Mouse (Mus musculus) midbrain, embryonic 11.5 days (tissue): ENCODE measurements around the gene Tmprss4. TPM values are rescaled to one million over a fixed set of nuclear protein-coding genes. Genes with fewer than 3 reads are reported as not detected.

Source experiments
- ATAC-seq: fragments of 200-750 bp; cut with Nextera tagmentation; 2 replicates; pipeline ENCODE4 v1.8.0; 2017; ENCODE audit warnings: moderate TSS enrichment, moderate library complexity; ENCODE audit not compliant: low FRiP score
- DNase-seq: peaks from one replicate; pipeline ENCODE4 v3.0.0; 2015; ENCODE audit warnings: low spot score; ENCODE audit errors: missing footprints
- H3K27ac ChIP-seq: fragments of 300-500 bp; sonication (generic); 2 replicates; pipeline ENCODE4 v1.5.1; 2014; ENCODE audit warnings: low read depth, low read length
- H3K27me3 ChIP-seq: fragments of 300-500 bp; sonication (generic); 2 replicates; pipeline ENCODE4 v1.6.1; 2014; ENCODE audit warnings: mild to moderate bottlenecking, low read length, moderate library complexity, mixed read lengths; ENCODE audit not compliant: control insufficient read depth, insufficient read depth
- H3K36me3 ChIP-seq: fragments of 300-500 bp; sonication (generic); 2 replicates; pipeline ENCODE4 v1.6.1; 2014; ENCODE audit warnings: mild to moderate bottlenecking, low read length, moderate library complexity, mixed read lengths; ENCODE audit not compliant: control insufficient read depth, insufficient read depth
- H3K4me1 ChIP-seq: fragments of 300-500 bp; sonication (generic); 2 replicates; pipeline ENCODE4 v1.6.1; 2014; ENCODE audit warnings: low read length; ENCODE audit not compliant: control insufficient read depth, insufficient read depth
- H3K4me2 ChIP-seq: fragments of 300-500 bp; sonication (generic); 2 replicates; pipeline ENCODE4 v1.6.1; 2014; ENCODE audit warnings: mild to moderate bottlenecking, moderate library complexity
- H3K4me3 ChIP-seq: fragments of 300-500 bp; sonication (generic); 2 replicates; pipeline ENCODE4 v1.5.1; 2014; ENCODE audit warnings: low read depth, low read length
- H3K9ac ChIP-seq: fragments of 300-500 bp; sonication (generic); 2 replicates; pipeline ENCODE4 v1.6.1; 2014; ENCODE audit warnings: low read length
- H3K9me3 ChIP-seq: fragments of 300-500 bp; sonication (generic); 2 replicates; pipeline ENCODE4 v1.6.1; 2016; ENCODE audit warnings: low read length; ENCODE audit not compliant: control insufficient read depth
- WGBS: fragments of 180-500 bp; shearing (Covaris S2); extraction: QIAGEN DNeasy Blood & Tissue Kit; methylation state at CpG from one replicate; pipeline ENCODE4 v1.1.7; 2014; 5-methylcytosine and 5-hydroxymethylcytosine counted together
- polyA plus RNA-seq: library from polyadenylated mRNA; unstranded; fragments of >200 nt; fragmentation: Nextera tagmentation; extraction: Ambion mirVana; gene quantifications from 2 replicates; pipeline ENCODE4 v1.2.1, GENCODE M21; 2014

Gene Tmprss4
- polyA plus RNA-seq, 1 experiment from 2014 or later: not detected

DNA sequence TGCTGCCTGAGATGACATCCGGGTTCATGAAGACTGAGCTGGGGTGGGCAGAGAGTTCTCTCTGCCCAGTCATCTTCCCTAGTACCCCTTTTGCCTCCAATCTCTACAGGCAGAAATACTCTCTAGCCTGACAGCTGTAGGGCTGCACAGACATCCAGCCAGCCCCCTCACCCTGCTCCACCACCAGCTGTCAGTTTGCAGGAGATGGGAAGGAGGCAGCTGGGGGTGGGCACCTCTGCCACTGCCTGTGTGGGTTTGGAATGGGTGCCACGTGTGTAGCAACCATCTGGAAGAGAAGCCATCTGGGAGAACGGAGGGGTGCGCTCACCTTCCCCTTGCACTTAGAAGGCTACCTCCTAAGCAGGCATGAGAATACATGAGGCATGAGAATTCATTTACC is 18.6 kb downstream of the Tmprss4 start:
- Histone ChIP-seq H3K4me1 (no peaks in the 10 kb centered on the region), H3K27me3 (no peaks in the 10 kb centered on the region), H3K27ac (no peak overlapping the region), H3K36me3 (no peaks in the 10 kb centered on the region), H3K4me3 (no peak overlapping the region), H3K4me2 (no peak overlapping the region), H3K9ac (no peak overlapping the region), H3K9me3 (no peaks in the 10 kb centered on the region)
- DNase-seq (no peak), ATAC-seq (no peak)
- WGBS: 78% methylated on average over 4 of the region's 4 CpGs

DNA sequence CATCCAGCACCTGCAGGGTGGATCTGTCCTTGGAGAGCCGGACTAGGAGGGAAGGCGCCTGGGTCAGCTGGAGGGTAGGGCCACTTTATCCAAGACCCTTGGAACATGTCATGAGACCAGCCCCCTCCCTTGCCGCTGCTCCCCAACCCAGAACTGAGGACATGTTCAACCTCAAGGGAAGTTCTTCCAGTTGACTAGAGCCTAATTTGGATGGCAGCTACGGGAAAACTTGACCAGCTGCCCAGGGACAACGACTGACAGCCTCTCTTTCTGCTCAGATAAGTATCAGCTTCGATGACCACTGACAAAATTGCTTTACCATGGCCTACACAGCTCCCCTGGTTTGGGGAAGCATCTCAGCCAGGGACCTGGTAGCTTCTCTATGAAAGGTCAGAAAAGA is 20.6 kb downstream of the Tmprss4 start:
- 92% methylated on average over 6 of the region's 6 CpGs for WGBS
- DNase-seq: no peak
- H3K4me2 ChIP-seq: no peak overlapping the region

DNA sequence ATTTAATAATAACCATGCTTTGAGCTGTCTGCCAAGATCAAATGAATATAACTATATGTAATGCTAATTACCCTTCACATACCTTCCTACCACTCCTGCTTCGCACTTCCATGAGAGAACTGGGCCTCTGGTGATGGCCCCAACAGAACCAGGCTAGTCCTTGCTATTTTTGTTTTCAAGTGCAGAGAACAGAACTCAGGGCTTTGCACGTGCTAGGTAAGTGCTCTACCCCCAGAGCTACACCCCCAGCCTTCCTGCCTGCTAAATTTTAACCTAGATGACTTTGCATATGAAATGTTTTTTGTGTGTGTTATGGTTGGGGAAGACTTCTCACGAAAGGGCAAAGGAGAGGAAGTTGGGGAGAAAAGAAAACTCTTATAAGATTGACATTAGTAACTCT is 21.4 kb downstream of the Tmprss4 start:
- Histone ChIP-seq H3K4me3 (no peak overlapping the region), H3K4me2 (no peak overlapping the region), H3K4me1 (no peaks in the 10 kb centered on the region), H3K36me3 (no peaks in the 10 kb centered on the region), H3K27ac (no peak overlapping the region), H3K9ac (no peak overlapping the region), H3K27me3 (no peaks in the 10 kb centered on the region), H3K9me3 (no peaks in the 10 kb centered on the region)
- DNase-seq (no peak), ATAC-seq (no peak)
- WGBS: 67% methylated on average over 3 of the region's 3 CpGs

More for the DNA sequence above, 20.6 kb downstream of the Tmprss4 start:
- H3K9me3 ChIP-seq: no peaks in the 10 kb centered on the region
- H3K27me3 ChIP-seq: no peaks in the 10 kb centered on the region
- no peak overlapping the region for H3K27ac ChIP-seq
- no peak overlapping the region for H3K4me3 ChIP-seq
- no peak for ATAC-seq
- no peaks in the 10 kb centered on the region for H3K36me3 ChIP-seq
- no peaks in the 10 kb centered on the region for H3K4me1 ChIP-seq
- no peak overlapping the region for H3K9ac ChIP-seq

DNA sequence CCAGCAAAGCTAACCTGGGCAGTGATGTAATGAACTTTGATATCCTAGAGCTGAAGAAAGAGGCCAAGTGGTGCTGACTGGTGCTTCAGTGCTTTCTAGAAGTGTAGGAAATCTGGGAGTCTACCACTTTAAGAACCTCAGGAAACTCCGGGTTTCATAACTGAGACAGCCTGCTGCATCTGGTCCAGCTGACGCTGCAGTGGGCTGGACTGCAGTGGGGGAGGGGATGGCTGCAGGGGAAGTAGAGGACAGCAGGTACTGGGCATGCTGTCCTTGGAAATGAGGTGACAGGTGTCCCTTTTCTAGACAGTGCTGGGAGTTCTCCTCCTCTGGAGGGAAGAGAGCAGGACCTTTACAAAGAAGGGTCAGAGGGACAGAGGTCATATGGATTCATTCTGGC is 22.1 kb downstream of the Tmprss4 start, which contains the start of gene BC049352:
Gene BC049352 (plus strand): TSS at position 238 of the 400 bp plus-strand sequence.
- H3K4me1 ChIP-seq: no peaks in the 10 kb centered on the region
- no peak within 1 kb of the TSS for H3K27ac ChIP-seq
- no peaks in the 10 kb centered on the region for H3K9me3 ChIP-seq
- no peak within 1 kb of the TSS for H3K4me2 ChIP-seq
- no peak within 1 kb of the TSS for H3K9ac ChIP-seq
- DNase-seq (no peak), ATAC-seq (no peak)
- H3K36me3 ChIP-seq: no peaks in the 10 kb centered on the region
- 50% methylated on average over 2 of the region's 2 CpGs for WGBS
- H3K27me3 ChIP-seq: no peaks in the 10 kb centered on the region
- H3K4me3 ChIP-seq: no peak within 1 kb of the TSS

DNA sequence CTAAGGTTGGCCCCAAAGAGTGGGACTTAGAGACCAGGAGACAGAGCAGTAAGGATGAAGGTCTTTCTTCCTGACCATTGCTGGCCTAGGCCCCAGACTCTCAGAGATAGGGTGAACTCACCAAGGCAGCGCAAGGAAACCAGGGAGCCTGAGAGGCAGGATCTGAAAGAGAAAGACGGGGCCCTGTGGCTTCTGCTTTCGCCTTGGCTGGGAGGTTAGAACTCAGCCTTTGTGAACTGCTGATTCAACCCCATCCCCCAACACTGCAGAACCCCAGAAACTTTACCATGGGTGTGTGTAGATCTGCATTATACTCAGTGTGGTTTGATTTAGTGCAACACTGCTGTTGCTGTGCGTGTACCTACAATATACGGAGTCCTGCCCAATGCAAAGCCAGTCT is 24.6 kb downstream of the Tmprss4 start:
- H3K9me3 ChIP-seq: no peaks in the 10 kb centered on the region
- no peak overlapping the region for H3K9ac ChIP-seq
- no peak overlapping the region for H3K4me3 ChIP-seq
- no peaks in the 10 kb centered on the region for H3K4me1 ChIP-seq
- no peak overlapping the region for H3K27ac ChIP-seq
- H3K27me3 ChIP-seq: no peaks in the 10 kb centered on the region
- no peak for ATAC-seq
- H3K36me3 ChIP-seq: no peaks in the 10 kb centered on the region
- H3K4me2 ChIP-seq: no peak overlapping the region
- DNase-seq: no peak
- 84% methylated on average over 5 of the region's 5 CpGs for WGBS

DNA sequence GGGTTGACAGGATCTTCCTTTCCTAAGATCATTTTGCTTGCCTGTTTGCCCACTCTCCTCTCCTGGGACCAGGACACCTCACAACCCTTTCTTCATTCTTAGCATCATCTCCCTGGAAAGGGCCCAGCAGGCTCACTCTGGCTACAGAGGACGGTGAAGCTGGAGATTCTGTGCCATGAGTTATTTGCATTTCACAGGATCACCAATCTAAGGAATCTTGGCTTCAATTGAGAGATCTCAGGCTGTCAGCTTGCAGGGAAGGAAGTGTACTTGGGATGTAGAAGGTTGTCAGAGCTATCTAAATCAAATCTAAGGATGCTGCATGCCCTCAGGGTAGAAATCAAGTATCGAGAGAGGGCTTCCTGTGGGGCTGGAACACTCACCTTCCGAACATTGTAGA is 30.4 kb downstream of the Tmprss4 start:
- no peak overlapping the region for H3K4me2 ChIP-seq
- H3K4me1 ChIP-seq: no peaks in the 10 kb centered on the region
- no peak for ATAC-seq
- H3K9ac ChIP-seq: no peak overlapping the region
- WGBS: 69% methylated on average over 3 of the region's 3 CpGs
- H3K9me3 ChIP-seq: no peaks in the 10 kb centered on the region
- H3K36me3 ChIP-seq: no peaks in the 10 kb centered on the region
- no peak overlapping the region for H3K27ac ChIP-seq
- no peaks in the 10 kb centered on the region for H3K27me3 ChIP-seq
- DNase-seq: no peak
- H3K4me3 ChIP-seq: no peak overlapping the region

DNA sequence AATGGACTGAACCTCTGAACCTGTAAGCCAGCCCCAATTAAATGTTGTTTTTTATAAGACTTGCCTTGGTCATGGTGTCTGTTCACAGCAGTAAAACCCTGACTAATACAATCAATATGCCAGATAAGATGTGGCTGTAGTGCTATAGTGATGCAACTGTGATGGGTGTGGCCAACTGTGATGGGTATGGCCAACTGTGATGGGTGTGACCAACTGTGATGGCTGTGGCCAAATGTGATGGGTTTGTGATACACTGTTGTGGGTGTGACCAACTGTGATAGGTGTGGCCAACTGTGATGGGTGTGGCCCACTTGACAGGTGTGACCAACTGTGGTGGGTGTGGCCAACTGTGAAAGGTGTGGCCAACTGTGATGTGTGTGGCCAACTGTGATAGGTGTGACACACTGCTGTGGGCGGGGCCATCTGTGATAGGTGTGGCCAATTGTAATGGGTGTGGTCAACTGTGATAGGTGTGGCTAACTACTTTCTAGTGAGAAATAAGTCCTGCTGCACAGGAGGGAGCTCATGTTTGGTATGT is 32.8 kb downstream of the Tmprss4 start:
- no peak overlapping the region for H3K4me2 ChIP-seq
- DNase-seq: no peak
- H3K4me3 ChIP-seq: no peak overlapping the region
- H3K27me3 ChIP-seq: no peaks in the 10 kb centered on the region
- WGBS: 81% methylated on average over 1 of the region's 1 CpGs
- no peaks in the 10 kb centered on the region for H3K36me3 ChIP-seq
- H3K9ac ChIP-seq: no peak overlapping the region
- no peak for ATAC-seq
- H3K9me3 ChIP-seq: no peaks in the 10 kb centered on the region
- no peak overlapping the region for H3K27ac ChIP-seq
- no peaks in the 10 kb centered on the region for H3K4me1 ChIP-seq

DNA sequence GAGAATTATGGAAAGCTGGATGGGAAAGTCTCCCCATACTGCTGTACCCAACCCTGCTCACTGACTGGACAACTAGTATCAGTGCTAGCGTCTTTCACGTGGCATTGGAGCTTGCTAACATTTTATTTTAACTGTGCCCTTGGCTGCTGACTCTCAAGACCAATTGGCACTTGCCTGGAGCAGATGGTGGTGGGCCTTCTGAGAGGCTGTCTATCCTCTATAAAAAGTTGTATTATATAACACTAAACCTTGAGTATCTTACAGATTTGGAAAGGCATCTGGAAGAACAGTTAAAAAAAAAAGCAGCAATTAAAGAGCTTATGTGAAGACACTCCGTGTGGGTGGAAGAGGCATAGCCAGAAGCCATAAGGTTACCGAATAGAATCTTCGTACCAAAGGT is 33.7 kb downstream of the Tmprss4 start:
- Histone ChIP-seq H3K9ac (no peak overlapping the region), H3K27ac (no peak overlapping the region), H3K27me3 (no peaks in the 10 kb centered on the region), H3K4me1 (no peaks in the 10 kb centered on the region), H3K4me3 (no peak overlapping the region), H3K4me2 (no peak overlapping the region), H3K36me3 (no peaks in the 10 kb centered on the region), H3K9me3 (no peaks in the 10 kb centered on the region)
- DNase-seq: no peak
- ATAC-seq: no peak
- 86% methylated on average over 5 of the region's 5 CpGs for WGBS

DNA sequence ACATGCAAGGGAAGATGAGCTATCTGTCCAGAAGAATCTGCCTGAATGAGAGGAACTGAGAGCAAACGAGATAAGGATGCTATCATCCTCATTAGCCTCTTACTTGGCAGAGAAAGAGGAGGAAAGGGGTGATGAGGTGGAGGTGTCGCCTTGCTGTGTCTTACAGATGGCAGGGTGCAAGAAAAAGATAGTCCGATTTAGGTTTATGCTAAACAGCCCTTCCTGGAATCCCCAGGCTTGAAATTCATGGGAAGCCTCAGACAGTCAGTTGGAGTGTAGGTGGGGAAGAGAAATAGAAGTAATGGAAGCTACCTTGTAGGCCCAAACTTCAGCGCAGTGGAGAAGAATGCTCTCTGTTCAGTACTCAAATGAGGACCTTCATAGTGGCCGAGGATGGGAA is 36.0 kb downstream of the Tmprss4 start:
- H3K9me3 ChIP-seq: no peaks in the 10 kb centered on the region
- no peak overlapping the region for H3K27ac ChIP-seq
- no peak overlapping the region for H3K9ac ChIP-seq
- no peaks in the 10 kb centered on the region for H3K4me1 ChIP-seq
- H3K27me3 ChIP-seq: no peaks in the 10 kb centered on the region
- H3K4me3 ChIP-seq: no peak overlapping the region
- H3K36me3 ChIP-seq: no peaks in the 10 kb centered on the region
- DNase-seq: no peak
- ATAC-seq: no peak
- 82% methylated on average over 5 of the region's 5 CpGs for WGBS
- H3K4me2 ChIP-seq: no peak overlapping the region

DNA sequence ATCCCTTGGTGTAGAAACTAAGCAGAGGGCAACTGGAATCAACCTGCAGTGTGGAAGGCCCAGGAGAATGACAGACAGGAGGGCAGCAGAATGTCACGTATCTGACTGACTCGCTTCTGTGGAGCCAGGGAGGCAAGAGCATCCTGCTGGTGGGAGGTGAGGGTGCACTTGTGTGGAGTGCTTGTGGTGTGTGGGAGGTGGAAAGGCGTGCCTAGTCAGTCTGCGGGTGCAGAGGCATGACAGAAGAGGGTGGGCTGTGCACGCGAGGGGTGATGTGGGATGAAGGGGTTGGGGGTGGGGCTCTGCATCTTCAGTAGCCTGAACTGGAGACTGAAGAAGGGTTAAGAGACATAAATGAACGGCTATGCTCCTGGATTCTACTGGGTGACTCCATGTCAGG is 50.5 kb downstream of the Tmprss4 start:
- no peaks in the 10 kb centered on the region for H3K4me1 ChIP-seq
- H3K27ac ChIP-seq: no peak overlapping the region
- H3K4me2 ChIP-seq: no peak overlapping the region
- WGBS: 75% methylated on average over 7 of the region's 7 CpGs
- no peak overlapping the region for H3K9ac ChIP-seq
- no peaks in the 10 kb centered on the region for H3K27me3 ChIP-seq
- no peak overlapping the region for H3K4me3 ChIP-seq
- no peaks in the 10 kb centered on the region for H3K36me3 ChIP-seq
- DNase-seq (no peak), ATAC-seq (no peak)
- H3K9me3 ChIP-seq: no peaks in the 10 kb centered on the region
